Mouse (Mus musculus): ENCODE data around the gene Plk3.

- TF ChIP-seq CTCF (IDR thresholded peaks at IDR 0.05; ENCODE audit: borderline replicate concordance, insufficient read depth, low read depth, low read length) (no peak), POLR2A (IDR thresholded peaks at IDR 0.05; ENCODE audit: borderline replicate concordance, insufficient read depth, low read length) (no peak)
Observed at GRCm38 (mm10) chr4:117169936-117170335, 36.2 kb upstream of the Plk3 start.
